Mouse (Mus musculus) megakaryocyte, embryonic 14.5 days (primary cell): ENCODE measurements around the gene B3galt4. TPM values are rescaled to one million over a fixed set of nuclear protein-coding genes. Genes with fewer than 3 reads are reported as not detected.
A peak's percentile ranks its signal among the peaks of the same experiment; 100 is the strongest.

Experiments
- H3K27me3 ChIP-seq: replicated peaks from 2 replicates; pipeline ENCODE3; 2012; ENCODE audit warnings: inconsistent platforms
- H3K36me3 ChIP-seq: replicated peaks from 2 replicates; pipeline ENCODE3; 2012; ENCODE audit warnings: low read length, inconsistent platforms, mixed read lengths
- H3K4me1 ChIP-seq: 2 replicates; pipeline ENCODE4 v1.6.1; 2012; ENCODE audit warnings: inconsistent platforms
- H3K4me3 ChIP-seq: replicated peaks from 2 replicates; pipeline ENCODE3; 2012; ENCODE audit warnings: moderate library complexity, mild to moderate bottlenecking, inconsistent platforms
- H3K9me3 ChIP-seq: 2 replicates; pipeline ENCODE4 v1.6.1; 2012; ENCODE audit warnings: inconsistent platforms
- FLI1 ChIP-seq: IDR thresholded peaks from 2 replicates; pipeline ENCODE4 v1.6.1; 2012; ENCODE audit warnings: low read length, inconsistent platforms, mixed read lengths
- GATA1 ChIP-seq: IDR thresholded peaks from 3 replicates; pipeline ENCODE4 v1.6.1; 2012; ENCODE audit warnings: mixed read lengths, low read length, inconsistent platforms, borderline replicate concordance
- polyA plus RNA-seq: library from polyadenylated mRNA; stranded (reverse); fragments of >175 nt; gene quantifications from 2 replicates; pipeline ENCODE4 v1.2.3, GENCODE M21; 2012; ENCODE audit warnings: low replicate concordance; ENCODE audit not compliant: insufficient read depth

The B3galt4 gene
- polyA plus RNA-seq, 1 experiment, result 15.5 TPM

DNA sequence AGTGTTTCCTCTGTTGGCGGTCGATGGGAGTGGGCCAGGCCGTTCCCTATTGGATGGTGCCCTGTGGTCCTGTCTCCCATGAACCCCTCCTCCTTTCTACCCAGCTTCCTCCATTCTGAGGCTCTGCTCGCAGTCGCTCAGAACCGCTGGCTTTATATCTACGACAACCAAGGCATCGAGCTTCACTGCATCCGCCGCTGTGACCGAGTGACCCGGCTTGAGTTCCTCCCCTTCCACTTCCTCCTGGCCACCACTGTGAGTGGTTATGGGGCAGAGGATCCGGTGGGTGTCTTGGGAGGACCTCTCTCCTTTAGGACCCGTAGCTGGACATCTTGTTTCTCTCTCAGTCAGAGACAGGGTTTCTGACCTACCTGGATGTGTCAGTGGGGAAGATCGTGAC is 7.8 kb downstream of the B3galt4 start:
- H3K4me1 ChIP-seq, result peaks cover 48% of the 10 kb centered on the region
- no peak for TF ChIP-seq GATA1
- no peak for TF ChIP-seq FLI1
- no peaks in the 10 kb centered on the region for H3K27me3 ChIP-seq
- H3K4me3 ChIP-seq, result no peak overlapping the region
- H3K9me3 ChIP-seq, result no peaks in the 10 kb centered on the region
- peaks cover 65% of the 10 kb centered on the region for H3K36me3 ChIP-seq

DNA sequence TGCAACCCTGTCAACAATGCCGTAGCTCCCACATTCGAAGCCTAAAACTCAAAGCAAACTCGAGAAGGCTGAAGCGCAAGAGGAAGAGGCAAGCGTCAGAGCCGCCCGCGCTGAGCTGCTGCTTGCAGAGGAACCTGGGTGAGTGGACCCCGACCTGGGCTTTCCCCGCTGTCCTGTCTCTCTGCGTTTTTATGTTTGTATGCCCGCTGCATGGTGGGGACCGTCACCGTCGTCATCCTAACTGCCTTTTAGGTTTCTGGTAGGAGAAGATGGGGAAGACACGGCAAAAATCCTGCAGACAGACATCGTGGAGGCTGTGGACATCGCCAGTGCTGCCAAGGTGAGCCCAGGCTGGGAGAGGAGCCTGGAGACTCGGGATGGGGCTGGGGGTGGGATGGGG is 9.9 kb downstream of the B3galt4 start:
- Histone ChIP-seq H3K9me3 (no peaks in the 10 kb centered on the region), H3K27me3 (no peaks in the 10 kb centered on the region), H3K36me3 (peaks cover 66% of the 10 kb centered on the region), H3K4me1 (peaks cover 34% of the 10 kb centered on the region), H3K4me3 (peak overlapping the region; percentile 98)
- TF ChIP-seq FLI1, result no peak
- TF ChIP-seq GATA1, result no peak

DNA sequence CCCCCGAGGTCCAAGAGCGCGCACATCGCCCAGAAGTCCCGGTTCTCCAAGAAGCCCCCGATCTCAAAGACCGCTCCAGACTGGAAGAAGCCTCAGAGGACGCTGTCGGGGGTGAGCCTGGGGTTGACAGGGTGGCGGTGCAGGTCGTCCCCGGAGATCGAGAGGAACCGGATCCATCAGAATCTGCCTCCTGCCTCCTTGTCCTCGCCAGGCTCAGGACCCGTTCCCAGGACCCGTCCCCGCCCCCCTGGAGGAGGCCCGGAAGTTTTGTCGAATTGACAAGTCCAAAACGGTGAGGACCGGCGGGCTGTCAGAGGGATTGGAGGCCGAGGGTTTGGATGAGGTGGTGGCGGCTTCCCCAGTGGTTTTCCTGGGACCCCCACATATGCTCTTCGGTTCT is 10.3 kb downstream of the B3galt4 start:
- H3K4me3 ChIP-seq, result peak overlapping the region; percentile 98
- no peaks in the 10 kb centered on the region for H3K27me3 ChIP-seq
- TF ChIP-seq GATA1, result no peak
- no peak for TF ChIP-seq FLI1
- H3K9me3 ChIP-seq, result no peaks in the 10 kb centered on the region
- peaks cover 64% of the 10 kb centered on the region for H3K36me3 ChIP-seq
- peaks cover 33% of the 10 kb centered on the region for H3K4me1 ChIP-seq

DNA sequence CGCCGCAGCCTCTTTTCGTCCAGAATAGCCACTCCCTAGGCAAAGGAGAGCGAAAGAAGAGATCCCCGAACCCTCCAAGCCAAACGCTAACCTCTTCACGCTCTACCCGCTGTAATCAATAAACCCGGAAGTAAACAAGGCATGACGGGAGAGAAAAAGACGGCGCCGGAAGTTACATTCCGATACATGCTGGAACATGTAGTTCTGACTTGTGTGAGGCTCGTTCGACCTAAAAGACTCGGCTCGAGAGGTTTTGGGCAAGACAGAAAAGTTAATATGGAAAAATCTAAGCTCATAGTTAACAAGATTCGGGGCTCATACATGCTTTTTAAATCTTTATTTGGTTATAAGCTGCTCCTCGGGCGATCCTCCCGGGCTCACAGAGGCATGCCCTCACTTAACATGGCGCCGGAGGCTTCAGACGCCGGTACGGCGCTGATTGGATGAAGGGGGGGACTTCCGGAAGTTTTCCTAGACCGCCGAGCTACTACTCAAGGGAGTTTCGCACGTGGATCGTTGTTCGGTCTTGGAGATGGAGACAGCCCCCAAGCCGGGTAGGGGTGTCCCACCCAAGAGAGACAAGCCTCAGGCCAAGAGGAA is 11.0 kb downstream of the B3galt4 start, which contains the start of the genes Pfdn6 and Wdr46:
Gene Pfdn6, minus strand, starts transcription at position 138 of the 600 bp plus-strand sequence.
Gene Wdr46, plus strand, starts transcription at position 455 of the 600 bp plus-strand sequence.
- Histone ChIP-seq H3K4me3 (peak within 1 kb of the TSS; percentile 98), H3K9me3 (no peaks in the 10 kb centered on the region), H3K4me1 (peaks cover 38% of the 10 kb centered on the region), H3K36me3 (peaks cover 66% of the 10 kb centered on the region), H3K27me3 (no peaks in the 10 kb centered on the region)
- no peak; the same call in 1 of the 2 replicates for TF ChIP-seq FLI1
- TF ChIP-seq GATA1, result no peak

DNA sequence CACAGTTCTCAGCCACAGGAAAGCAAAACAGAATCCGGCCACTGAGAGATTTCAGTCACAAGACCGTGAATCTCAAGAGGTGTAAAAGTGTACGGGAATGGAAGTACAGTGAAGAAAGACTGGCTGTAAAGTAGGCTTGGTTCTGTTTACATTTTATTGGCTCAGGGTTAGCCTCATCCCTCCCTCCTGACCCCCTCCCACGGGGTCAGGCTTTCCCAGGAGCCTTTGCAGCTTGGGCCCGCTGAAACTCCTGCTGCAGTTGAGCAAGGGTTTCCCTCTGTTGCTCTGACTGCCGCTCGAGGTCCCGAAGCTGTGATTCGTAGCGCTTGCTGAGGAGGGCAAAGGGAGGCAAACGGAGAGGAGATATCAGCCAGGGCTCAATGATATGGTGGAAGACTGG is 12.5 kb downstream of the B3galt4 start:
- peaks cover 66% of the 10 kb centered on the region for H3K36me3 ChIP-seq
- peak overlapping the region; percentile 98 for H3K4me3 ChIP-seq

DNA sequence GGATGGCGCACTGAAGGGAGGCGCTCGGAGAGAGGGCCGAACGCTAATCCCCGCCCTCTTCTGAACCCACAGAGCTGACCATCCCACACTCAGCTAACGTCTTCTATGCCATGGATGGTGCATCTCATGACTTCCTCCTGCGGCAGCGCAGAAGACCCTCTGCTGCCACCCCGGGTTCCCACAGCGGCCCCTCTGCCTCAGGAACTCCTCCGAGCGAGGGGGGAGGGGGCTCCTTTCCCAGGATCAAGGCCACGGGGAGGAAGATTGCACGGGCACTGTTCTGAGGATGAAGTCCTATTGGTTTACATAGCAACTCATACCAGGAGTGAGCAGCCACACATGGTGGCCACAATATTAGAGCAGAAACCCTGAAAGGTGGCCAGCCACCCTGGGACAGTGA is 14.3 kb downstream of the B3galt4 start:
- Histone ChIP-seq H3K4me1 (peaks cover 41% of the 10 kb centered on the region), H3K9me3 (no peaks in the 10 kb centered on the region), H3K36me3 (peaks cover 69% of the 10 kb centered on the region), H3K4me3 (no peak overlapping the region), H3K27me3 (no peaks in the 10 kb centered on the region)
- TF ChIP-seq GATA1, result no peak
- TF ChIP-seq FLI1, result no peak

More for the DNA sequence above, 12.5 kb downstream of the B3galt4 start:
- Histone ChIP-seq H3K27me3 (no peaks in the 10 kb centered on the region), H3K4me1 (peaks cover 41% of the 10 kb centered on the region), H3K9me3 (no peaks in the 10 kb centered on the region)
- no peak for TF ChIP-seq FLI1
- no peak for TF ChIP-seq GATA1

DNA sequence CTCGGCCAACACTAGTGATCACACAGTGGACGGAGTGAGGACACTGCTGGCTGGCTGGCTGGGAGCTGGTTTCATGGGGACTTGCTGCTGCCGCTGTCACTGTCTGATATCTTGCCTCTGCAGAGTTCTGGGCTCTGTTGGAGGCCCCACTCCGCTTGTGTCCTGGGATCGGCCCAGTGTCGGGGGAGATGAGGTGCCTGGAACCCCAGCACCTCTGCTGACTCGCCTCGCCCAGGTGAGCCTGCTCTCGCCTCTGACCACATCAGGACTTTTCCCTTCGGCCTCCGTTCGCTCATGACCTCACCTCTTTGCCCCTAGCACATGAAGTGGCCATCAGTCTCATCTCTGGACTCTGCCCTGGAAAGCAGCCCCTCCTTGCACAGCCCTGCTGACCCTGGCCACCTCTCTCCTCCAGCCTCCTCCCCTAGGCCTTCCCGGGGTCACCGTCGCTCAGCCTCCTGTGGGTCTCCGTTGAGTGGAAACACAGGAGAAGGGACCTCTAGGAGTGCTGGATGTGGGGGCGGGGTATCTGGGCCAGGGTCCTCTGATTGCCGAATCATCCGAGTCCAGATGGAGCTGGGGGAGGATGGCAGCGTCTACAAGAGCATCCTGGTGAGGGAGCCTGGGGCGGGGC is 15.7 kb downstream of the B3galt4 start:
- H3K9me3 ChIP-seq, result no peaks in the 10 kb centered on the region
- no peaks in the 10 kb centered on the region for H3K27me3 ChIP-seq
- peaks cover 44% of the 10 kb centered on the region for H3K4me1 ChIP-seq
- peak overlapping the region; percentile 18 for H3K4me3 ChIP-seq
- TF ChIP-seq GATA1 (no peak), FLI1 (no peak)
- peaks cover 77% of the 10 kb centered on the region for H3K36me3 ChIP-seq

DNA sequence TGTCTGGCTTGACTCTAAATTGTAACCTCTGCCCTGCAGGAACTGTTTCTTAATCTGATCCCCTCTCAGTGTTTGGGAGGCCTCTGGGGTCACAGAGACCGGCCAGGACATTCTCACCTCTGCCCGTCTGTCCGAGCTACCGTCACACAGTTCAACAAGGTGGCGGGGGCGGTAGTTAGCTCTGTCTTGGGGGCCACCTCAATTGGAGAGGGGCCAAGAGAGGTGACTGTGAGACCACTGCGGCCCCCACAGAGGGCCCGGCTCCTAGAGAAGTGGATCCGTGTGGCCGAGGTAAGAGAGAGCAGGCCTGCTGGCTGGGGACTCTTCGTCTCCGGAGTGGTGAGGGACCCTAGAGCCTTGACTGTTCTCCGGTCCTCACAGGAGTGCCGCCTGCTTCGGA is 18.3 kb downstream of the B3galt4 start:
- Histone ChIP-seq H3K36me3 (peaks cover 72% of the 10 kb centered on the region), H3K4me1 (peaks cover 45% of the 10 kb centered on the region), H3K27me3 (no peaks in the 10 kb centered on the region), H3K4me3 (no peak overlapping the region), H3K9me3 (no peaks in the 10 kb centered on the region)
- no peak for TF ChIP-seq GATA1
- no peak for TF ChIP-seq FLI1

DNA sequence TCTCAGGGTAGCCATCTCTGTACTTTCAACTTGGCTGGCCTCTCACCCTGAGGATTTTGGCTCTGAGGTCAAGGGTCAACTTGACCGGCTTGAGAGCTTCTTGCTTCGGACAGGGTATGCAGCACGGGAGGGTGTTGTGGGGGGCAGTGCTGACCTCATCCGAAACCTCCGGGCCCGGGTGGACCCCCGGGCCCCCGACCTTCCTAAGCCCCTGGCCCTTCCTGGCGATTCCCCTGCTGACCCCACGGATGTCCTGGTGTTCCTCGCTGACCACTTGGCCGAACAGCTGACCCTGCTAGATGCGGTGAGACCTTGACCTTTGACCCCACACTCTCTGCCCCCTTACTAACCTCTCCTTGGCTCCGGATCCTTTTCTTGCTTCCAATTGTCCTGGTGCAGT is 18.8 kb downstream of the B3galt4 start:
- Histone ChIP-seq H3K27me3 (no peaks in the 10 kb centered on the region), H3K4me3 (no peak overlapping the region), H3K9me3 (no peaks in the 10 kb centered on the region), H3K36me3 (peaks cover 74% of the 10 kb centered on the region), H3K4me1 (peaks cover 50% of the 10 kb centered on the region)
- TF ChIP-seq FLI1, result no peak
- no peak for TF ChIP-seq GATA1

DNA sequence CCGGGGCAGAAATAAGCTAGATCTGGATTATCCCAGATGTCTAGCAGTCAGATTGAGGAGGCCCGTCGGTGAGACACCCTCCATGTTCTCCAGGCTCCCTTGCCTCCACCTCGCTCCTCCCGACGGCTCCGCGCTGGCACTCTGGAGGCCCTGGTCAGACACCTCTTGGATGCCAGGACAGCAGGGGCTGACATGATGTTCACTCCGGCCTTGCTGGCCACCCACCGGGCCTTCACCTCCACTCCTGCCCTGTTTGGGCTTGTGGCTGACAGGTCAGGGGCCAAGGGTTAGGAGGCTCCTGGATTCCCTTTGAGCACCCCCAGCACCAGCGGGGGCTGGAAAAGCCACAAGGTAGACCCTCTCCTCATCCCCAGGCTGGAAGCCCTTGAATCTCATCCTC is 19.3 kb downstream of the B3galt4 start:
- H3K27me3 ChIP-seq, result no peaks in the 10 kb centered on the region
- no peak overlapping the region for H3K4me3 ChIP-seq
- TF ChIP-seq GATA1, result no peak
- no peak for TF ChIP-seq FLI1
- peaks cover 74% of the 10 kb centered on the region for H3K36me3 ChIP-seq
- peaks cover 52% of the 10 kb centered on the region for H3K4me1 ChIP-seq
- H3K9me3 ChIP-seq, result no peaks in the 10 kb centered on the region
